Mouse (Mus musculus) ES-E14 (cell line): ENCODE data around the gene Ccnyl1. TPM values are rescaled to one million over a fixed set of nuclear protein-coding genes. Genes with fewer than 3 reads are reported as not detected.

Experiments used
- DNase-seq: peaks from one replicate; pipeline ENCODE4 v3.0.0-alpha.2; 2013; ENCODE audit warnings: low read depth, low spot score
- H3K27ac ChIP-seq: 2 replicates; pipeline ENCODE4 v1.5.1; 2012; ENCODE audit warnings: low read depth, mild to moderate bottlenecking, low read length, moderate library complexity, mixed read lengths; ENCODE audit not compliant: poor library complexity, insufficient read depth, severe bottlenecking
- H3K36me3 ChIP-seq: 2 replicates; pipeline ENCODE4 v1.6.1; 2012; ENCODE audit warnings: mild to moderate bottlenecking, low read length, moderate library complexity, mixed read lengths; ENCODE audit not compliant: control insufficient read depth, poor library complexity, insufficient read depth, severe bottlenecking
- H3K4me1 ChIP-seq, 2 experiments: fragments of 150-350 bp in 1 of 2; sonication (generic) in 1 of 2; 2 replicates each; pipeline ENCODE4 v1.6.1; 2012; ENCODE audit warnings: low read length in 2 of 2, mild to moderate bottlenecking in 1 of 2, mixed read lengths in 1 of 2; ENCODE audit not compliant: control insufficient read depth in 2 of 2, insufficient read depth in 2 of 2, poor library complexity in 1 of 2
- H3K4me3 ChIP-seq, 2 experiments: fragments of 150-350 bp in 1 of 2; sonication (generic) in 1 of 2; 2 replicates each; pipeline ENCODE4 v1.5.1; 2012; ENCODE audit warnings: low read length in 2 of 2, low read depth in 1 of 2, mild to moderate bottlenecking in 1 of 2, mixed read lengths in 1 of 2; ENCODE audit not compliant: insufficient read depth in 1 of 2, poor library complexity in 1 of 2, severe bottlenecking in 1 of 2
- H3K9ac ChIP-seq: 2 replicates; pipeline ENCODE4 v1.6.1; 2012; ENCODE audit warnings: low read depth, mild to moderate bottlenecking, low read length, mixed read lengths; ENCODE audit not compliant: poor library complexity, insufficient read depth, severe bottlenecking
- H3K9me3 ChIP-seq: fragments of 150-350 bp; sonication (generic); 2 replicates; pipeline ENCODE4 v1.6.1; 2012; ENCODE audit warnings: low read depth, mild to moderate bottlenecking, low read length; ENCODE audit not compliant: control insufficient read depth, insufficient read depth
- CHD2 ChIP-seq: IDR thresholded peaks from 2 replicates; pipeline ENCODE4 v1.6.1; 2014; ENCODE audit warnings: mild to moderate bottlenecking, low read depth, low read length, inconsistent platforms
- HCFC1 ChIP-seq: IDR thresholded peaks from 2 replicates; pipeline ENCODE4 v1.6.1; 2012; ENCODE audit warnings: low read length, inconsistent platforms, borderline replicate concordance; ENCODE audit not compliant: insufficient read depth
- MAFK ChIP-seq: IDR thresholded peaks from 2 replicates; pipeline ENCODE4 v1.6.1; 2014; ENCODE audit warnings: mild to moderate bottlenecking, low read depth, low read length, inconsistent platforms; ENCODE audit not compliant: insufficient read depth
- ZC3H11A ChIP-seq: IDR thresholded peaks from 2 replicates; pipeline ENCODE4 v1.6.1; 2012; ENCODE audit warnings: low read depth, mild to moderate bottlenecking, inconsistent platforms, low read length, borderline replicate concordance
- ZNF384 ChIP-seq: IDR thresholded peaks from 2 replicates; pipeline ENCODE4 v1.6.1; 2012; ENCODE audit warnings: low read depth, low read length, inconsistent platforms
- in situ Hi-C, 2 experiments: fragments of 600-800 bp; cut with MboI; formaldehyde crosslinking; loops; one replicate each; pipeline ENCODE4 v1.15.1; 2025; ENCODE audit warnings: low sequenced_read_pairs in 2 of 2, inconsistent platforms in 1 of 2; ENCODE audit not compliant: unreplicated experiment in 2 of 2
- total RNA-seq: library from RNA; depleted of rRNA; stranded (reverse); fragments of 300-350 nt; gene quantifications from 2 replicates; pipeline ENCODE4 v1.2.3, GENCODE M21; 2012

Gene Ccnyl1
- total RNA-seq, 1 experiment: 24.9 TPM

DNA sequence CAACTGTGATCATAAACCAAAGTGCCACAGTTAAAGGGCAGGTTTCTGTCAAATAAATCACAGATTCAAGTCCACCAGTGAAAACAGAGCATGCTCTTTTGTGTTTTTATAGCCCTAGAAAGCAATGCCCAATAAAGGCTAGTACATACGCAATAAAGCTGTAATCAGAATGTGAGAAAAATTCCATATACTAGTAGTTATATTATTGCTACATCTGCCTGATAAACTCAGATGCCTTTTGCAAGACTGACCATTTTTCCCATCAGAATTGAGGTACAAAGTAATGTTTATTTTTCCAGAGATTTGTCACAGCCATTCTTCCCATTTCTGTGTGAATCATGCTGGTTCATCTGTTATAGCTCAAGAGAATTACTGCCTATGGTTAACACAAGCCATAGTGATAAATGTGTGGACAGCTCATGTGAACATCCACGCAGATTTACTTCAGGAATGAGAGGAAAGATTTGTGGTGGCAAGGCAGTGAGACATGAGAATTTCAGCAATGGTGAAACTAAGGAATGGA lies 23.1 kb upstream of the Ccnyl1 start:
- in situ Hi-C loops: no loop called here
- DNase-seq: no peak

DNA sequence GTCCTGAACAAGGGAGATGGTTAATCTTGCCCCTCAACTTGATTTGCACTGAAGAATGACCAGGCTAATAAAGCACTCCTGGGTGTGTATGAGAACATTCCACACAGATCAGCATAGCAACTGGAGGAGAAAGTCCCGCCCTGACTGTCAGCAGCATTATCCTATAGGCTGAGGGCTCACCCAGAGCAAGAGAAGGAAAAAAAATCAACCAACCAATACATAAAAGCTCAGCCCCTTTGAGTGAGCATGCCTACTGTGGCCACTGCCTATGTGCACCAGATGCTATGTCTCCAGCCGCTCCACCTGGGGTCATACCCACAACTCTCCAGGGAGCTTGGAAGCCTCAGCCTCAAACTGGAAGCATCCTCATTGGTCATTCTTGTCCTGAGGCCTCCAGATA lies 20.8 kb upstream of the Ccnyl1 start:
- Histone ChIP-seq H3K4me3 (no peak overlapping the region), H3K4me1 (peaks cover 0 to 3% of the 10 kb centered on the region in 2 experiments; a peak in 1 of 4 replicates), H3K27ac (no peak overlapping the region), H3K9ac (no peak overlapping the region), H3K9me3 (no peaks in the 10 kb centered on the region), H3K36me3 (no peaks in the 10 kb centered on the region)
- DNase-seq: no peak
- TF ChIP-seq MAFK: no peak
- in situ Hi-C loops: no loop called here

More for the DNA sequence above, 23.1 kb upstream of the Ccnyl1 start:
- no peak for TF ChIP-seq HCFC1
- TF ChIP-seq ZC3H11A: no peak
- no peak for TF ChIP-seq ZNF384
- TF ChIP-seq CHD2: no peak
- TF ChIP-seq MAFK: no peak
- Histone ChIP-seq H3K4me3 (no peak overlapping the region), H3K9me3 (no peaks in the 10 kb centered on the region), H3K4me1 (no peaks in the 10 kb centered on the region), H3K36me3 (no peaks in the 10 kb centered on the region), H3K9ac (no peak overlapping the region), H3K27ac (no peak overlapping the region)

DNA sequence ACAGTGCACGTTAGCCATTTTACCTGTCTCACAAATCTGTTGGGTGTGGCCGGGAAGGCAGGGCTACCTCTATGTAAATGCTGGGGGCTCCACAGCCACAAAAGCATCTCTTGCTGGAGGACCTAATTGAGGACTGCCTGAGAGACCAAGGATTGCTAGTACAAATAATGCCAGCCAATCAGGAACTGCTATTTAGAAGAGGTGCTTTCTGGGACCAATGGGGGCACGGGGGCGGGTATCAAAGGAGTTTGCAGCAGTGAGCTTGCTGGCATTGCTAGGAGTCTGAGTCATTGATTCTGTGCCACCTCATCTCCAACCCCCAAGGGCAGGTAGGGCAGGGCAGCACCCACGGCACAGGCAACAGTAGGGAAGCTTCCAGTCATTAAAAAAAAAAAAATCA lies 16.3 kb upstream of the Ccnyl1 start:
- no peak overlapping the region for H3K9ac ChIP-seq
- peaks cover 0 to 3% of the 10 kb centered on the region in 2 experiments; a peak in 1 of 4 replicates for H3K4me1 ChIP-seq
- no peaks in the 10 kb centered on the region for H3K9me3 ChIP-seq
- no peak for TF ChIP-seq MAFK
- TF ChIP-seq CHD2: no peak
- no peak for DNase-seq
- no peaks in the 10 kb centered on the region for H3K36me3 ChIP-seq
- no peak overlapping the region for H3K4me3 ChIP-seq
- in situ Hi-C loops: no loop called here
- no peak overlapping the region for H3K27ac ChIP-seq

DNA sequence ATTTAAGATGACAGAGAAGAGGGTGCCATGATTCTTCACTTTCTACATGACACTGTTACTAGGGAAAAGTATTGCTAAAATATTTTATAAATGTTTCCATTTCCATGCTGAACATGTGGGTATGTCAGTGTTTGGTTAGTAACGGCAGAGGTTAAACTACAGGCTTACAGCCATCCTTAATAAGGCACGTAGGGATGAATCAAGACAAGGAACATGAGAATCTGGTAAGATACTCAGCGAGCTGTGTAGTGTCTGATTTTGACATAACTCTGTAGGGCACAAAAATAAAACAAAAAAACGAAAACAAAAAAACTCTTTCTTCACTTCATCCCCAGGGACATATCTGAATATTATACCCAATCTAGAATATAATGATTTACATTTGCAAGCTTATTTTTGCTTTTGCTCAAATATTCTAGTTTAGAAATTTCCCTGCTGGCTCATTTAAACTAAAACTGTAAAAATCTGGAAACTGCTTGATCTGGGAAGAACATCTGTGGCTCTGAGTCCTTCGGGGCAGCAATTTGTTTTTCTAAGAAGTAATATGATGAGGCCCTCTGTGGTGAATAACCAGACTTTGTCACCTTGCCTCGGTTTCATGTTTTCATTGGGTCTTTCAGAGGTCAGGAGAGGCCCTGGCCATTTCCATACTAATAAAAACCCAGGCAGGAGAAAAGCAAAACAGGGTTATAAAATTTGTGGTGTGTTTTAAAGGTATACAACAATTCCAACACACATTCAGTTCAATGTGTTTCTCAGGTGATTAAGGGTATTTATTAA lies 14.0 kb upstream of the Ccnyl1 start:
- H3K36me3 ChIP-seq: no peaks in the 10 kb centered on the region
- peaks cover 0 to 3% of the 10 kb centered on the region in 2 experiments; a peak in 1 of 4 replicates for H3K4me1 ChIP-seq
- TF ChIP-seq ZC3H11A (no peak), MAFK (no peak), CHD2 (no peak), HCFC1 (no peak), ZNF384 (no peak)
- in situ Hi-C loops: no loop called here
- no peak overlapping the region for H3K9ac ChIP-seq
- no peaks in the 10 kb centered on the region for H3K9me3 ChIP-seq
- H3K27ac ChIP-seq: no peak overlapping the region
- DNase-seq: no peak
- no peak overlapping the region for H3K4me3 ChIP-seq

DNA sequence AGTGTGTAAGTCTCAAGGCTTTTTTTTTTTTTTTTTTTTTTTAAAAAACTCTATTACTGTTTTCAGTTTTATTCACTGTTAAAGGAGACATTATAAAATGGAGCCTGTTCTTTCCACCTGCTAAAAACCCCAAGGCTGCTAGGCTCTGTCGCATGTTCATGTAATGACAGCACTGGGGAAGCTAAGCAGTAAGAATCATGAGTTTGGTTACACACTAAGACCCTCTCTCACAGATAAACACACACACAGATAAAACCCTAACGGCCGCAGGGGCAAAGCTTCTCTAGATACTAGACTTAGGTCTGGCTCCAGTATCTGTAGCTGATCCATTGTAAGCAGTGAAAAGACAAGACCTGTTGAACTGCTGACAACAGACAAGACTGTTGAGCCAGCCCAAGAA lies 8.8 kb upstream of the Ccnyl1 start:
- TF ChIP-seq MAFK (no peak), CHD2 (no peak), ZNF384 (no peak), ZC3H11A (no peak), HCFC1 (no peak)
- Histone ChIP-seq H3K36me3 (no peaks in the 10 kb centered on the region; the same call in 1 of the 2 replicates), H3K4me1 (no peaks in the 10 kb centered on the region), H3K9me3 (no peaks in the 10 kb centered on the region), H3K27ac (no peak overlapping the region), H3K9ac (no peak overlapping the region), H3K4me3 (no peak overlapping the region)
- in situ Hi-C loops: no loop called here
- no peak for DNase-seq
